Comparison of ENCODE assay signal across 9 mouse cellular contexts in genomic region chr3:121263205-121263548, GRCm38 (mm10). TPM values are rescaled to one million over a fixed set of nuclear protein-coding genes. Genes with fewer than 3 reads are reported as not detected.
DNase-seq lines count a peak whose midpoint lies in the region; ATAC-seq lines count a peak whose summit lies in the region.
"Had no signal": no experiment of that assay in that cellular context is flagged by ENCODE, and none has a peak within 500 bp of the region (broad histone marks: within the 10 kb centered on the region; RNA-seq: fewer than 3 reads in every experiment).

No protein-coding gene starts in this region.

- peaks cover 37% of the 10 kb centered on the region for H3K27me3 ChIP-seq in heart, embryonic 12.5 days (replicated peaks)
- H3K27me3 ChIP-seq in kidney, embryonic 16.5 days (ENCODE audit: insufficient read depth, low read length), result peaks cover 48% of the 10 kb centered on the region
- H3K27me3 ChIP-seq in lung, embryonic 15.5 days, result peaks cover 68% of the 10 kb centered on the region

- H3K4me2 ChIP-seq in heart, embryonic 12.5 days, result peak overlapping the region; percentile 96
- H3K4me2 ChIP-seq in kidney, embryonic 16.5 days (replicated peaks; ENCODE audit: low read depth, low read length), result peak overlapping the region; percentile 100
- H3K4me2 ChIP-seq in lung, embryonic 15.5 days, result peak overlapping the region; percentile 100

- 2% methylated on average over 20 of the region's 20 CpGs for WGBS in heart, embryonic 12.5 days
- 3% methylated on average over 20 of the region's 20 CpGs for WGBS in kidney, embryonic 16.5 days
- WGBS in lung, embryonic 15.5 days, result 2% methylated on average over 20 of the region's 20 CpGs

- DNase-seq in ovary, postnatal 36 days (ENCODE audit: low spot score), result peak; percentile 46
- DNase-seq in ovary, adult 18-20 months (ENCODE audit: low spot score), result no peak
- DNase-seq in embryo, embryonic 11 days, result peak; percentile 59
- peak; percentile 58 for DNase-seq in retina, postnatal 1 day
- peak; percentile 58 for DNase-seq in yolk sac, embryonic 10.5 days (ENCODE audit: low spot score)

- H3K4me3 ChIP-seq in heart, embryonic 12.5 days, result peak overlapping the region; percentile 77
- peak overlapping the region; percentile 69 for H3K4me3 ChIP-seq in kidney, embryonic 16.5 days (ENCODE audit: low read length)
- H3K4me3 ChIP-seq in lung, embryonic 15.5 days, result peak overlapping the region; percentile 57

- peak overlapping the region; percentile 81 for H3K9ac ChIP-seq in heart, embryonic 12.5 days
- H3K9ac ChIP-seq in kidney, embryonic 16.5 days (replicated peaks; ENCODE audit: low read length), result peak overlapping the region; percentile 78
- peak overlapping the region; percentile 46 for H3K9ac ChIP-seq in lung, embryonic 15.5 days

- 0 out of 2 replicates have a peak, but pooled peaks have one; percentile 52 for ATAC-seq in heart, embryonic 12.5 days (ENCODE audit: insufficient number of reproducible peaks, low FRiP score)
- peak; percentile 39; the same call in 1 of the 2 replicates for ATAC-seq in kidney, embryonic 16.5 days (ENCODE audit: low FRiP score, low TSS enrichment)
- peak; percentile 33; the same call in 1 of the 2 replicates for ATAC-seq in lung, embryonic 15.5 days (ENCODE audit: borderline replicate concordance, extremely low read depth, low FRiP score, low TSS enrichment)

- H3K9me3 ChIP-seq in heart, embryonic 12.5 days (replicated peaks), result no peaks in the 10 kb centered on the region
- H3K9me3 ChIP-seq in kidney, embryonic 16.5 days (ENCODE audit: low read length), result no peaks in the 10 kb centered on the region
- no peaks in the 10 kb centered on the region for H3K9me3 ChIP-seq in lung, embryonic 15.5 days

- no peaks in the 10 kb centered on the region for H3K36me3 ChIP-seq in heart, embryonic 12.5 days
- H3K36me3 ChIP-seq in kidney, embryonic 16.5 days (ENCODE audit: insufficient read depth, low read length), result no peaks in the 10 kb centered on the region
- no peaks in the 10 kb centered on the region for H3K36me3 ChIP-seq in lung, embryonic 15.5 days

- H3K4me1 ChIP-seq in heart, embryonic 12.5 days (replicated peaks), result peaks cover 10% of the 10 kb centered on the region
- peaks cover 15% of the 10 kb centered on the region for H3K4me1 ChIP-seq in kidney, embryonic 16.5 days (ENCODE audit: insufficient read depth, low read length)
- H3K4me1 ChIP-seq in lung, embryonic 15.5 days, result peaks cover 23% of the 10 kb centered on the region

- H3K27ac ChIP-seq in heart, embryonic 12.5 days (ENCODE audit: poor library complexity, severe bottlenecking), result no peak overlapping the region
- H3K27ac ChIP-seq in kidney, embryonic 16.5 days (ENCODE audit: low read length), result no peak overlapping the region
- H3K27ac ChIP-seq in lung, embryonic 15.5 days, result no peak overlapping the region
- H3K27ac ChIP-seq: macrophage had no signal

RNA-seq across cellular contexts. Expression of gene Tmem56, which starts 19.7 kb away (rescaled TPM):
- polyA plus RNA-seq in heart, embryonic 12.5 days (2016; fragmentation: Nextera tagmentation; extraction: Ambion mirVana), result 1.4 and 2.3 TPM in 2 replicates
- 1.5 and 1.6 TPM in 2 replicates for polyA plus RNA-seq in kidney, embryonic 16.5 days (2015; fragmentation: Nextera tagmentation; extraction: Ambion mirVana)
- 0.36 and 0.40 TPM in 2 replicates for polyA plus RNA-seq in lung, embryonic 15.5 days (2015; fragmentation: Nextera tagmentation; extraction: Ambion mirVana)
- polyA plus RNA-seq: macrophage had no signal

RNA-seq across cellular contexts. Expression of gene Alg14, which starts 28.4 kb away (rescaled TPM):
- 36.4 and 39.5 TPM in 2 replicates for polyA plus RNA-seq in heart, embryonic 12.5 days (2016; fragmentation: Nextera tagmentation; extraction: Ambion mirVana)
- polyA plus RNA-seq in kidney, embryonic 16.5 days (2015; fragmentation: Nextera tagmentation; extraction: Ambion mirVana), result 42.0 and 43.5 TPM in 2 replicates
- polyA plus RNA-seq in lung, embryonic 15.5 days (2015; fragmentation: Nextera tagmentation; extraction: Ambion mirVana), result 44.5 and 46.0 TPM in 2 replicates
